Mouse (Mus musculus) megakaryocyte, adult 5-6 weeks (primary cell): ENCODE results near the gene Lpar1. TPM values are rescaled to one million over a fixed set of nuclear protein-coding genes. Genes with fewer than 3 reads are reported as not detected.
A peak's percentile ranks its signal among the peaks of the same experiment; 100 is the strongest.

ENCODE experiments used
- ATAC-seq: 2 replicates; pipeline ENCODE4 v1.8.0; 2016; ENCODE audit warnings: mild to moderate bottlenecking, inconsistent platforms; ENCODE audit not compliant: poor library complexity, severe bottlenecking
- total RNA-seq, 2 experiments: library from RNA; stranded (forward) in 1 of 2; stranded (reverse) in 1 of 2; fragments of 153-499, 151-499 nt in 1 of 2; fragments of 221-1000, 200-1000 nt in 1 of 2; gene quantifications; 2 replicates each; pipeline versions ENCODE4 v1.2.3 to v1.2.4; 2015 to 2017

Lpar1 gene
- total RNA-seq, 2 experiments from 2014 or later = 0.80 TPM; not detected in 1

- no peak for ATAC-seq
Measured at GRCm38 (mm10) chr4:58464390-58465164, 89.1 kb downstream of the Lpar1 start.

GRCm38 (mm10) chr4:58462990-58463389 lies 90.7 kb downstream of the Lpar1 start:
- peak; percentile 94 for ATAC-seq

- ATAC-seq = no peak
Measured at GRCm38 (mm10) chr4:58462586-58462985, 91.1 kb downstream of the Lpar1 start.

- ATAC-seq = no peak
Measured at GRCm38 (mm10) chr4:58453334-58453733, 100.4 kb downstream of the Lpar1 start.

GRCm38 (mm10) chr4:58448825-58449224 lies 104.9 kb downstream of the Lpar1 start:
- ATAC-seq = no peak

- ATAC-seq = no peak
Measured at GRCm38 (mm10) chr4:58447841-58448240, 105.9 kb downstream of the Lpar1 start.

GRCm38 (mm10) chr4:58445846-58446245 lies 107.9 kb downstream of the Lpar1 start:
- ATAC-seq = no peak

GRCm38 (mm10) chr4:58442338-58442737 lies 111.4 kb downstream of the Lpar1 start:
- no peak for ATAC-seq

- ATAC-seq = no peak
Measured at GRCm38 (mm10) chr4:58438654-58439053, 115.0 kb downstream of the Lpar1 start.

- ATAC-seq = no peak
Measured at GRCm38 (mm10) chr4:58437271-58437670, 116.4 kb downstream of the Lpar1 start.

- peak; percentile 49 for ATAC-seq
Measured at GRCm38 (mm10) chr4:58423276-58423930, 130.3 kb downstream of the Lpar1 start.

- no peak for ATAC-seq
Measured at GRCm38 (mm10) chr4:58419225-58419624, 134.5 kb downstream of the Lpar1 start.

GRCm38 (mm10) chr4:58417319-58417718 lies 136.4 kb downstream of the Lpar1 start:
- no peak for ATAC-seq

GRCm38 (mm10) chr4:58415537-58415936 lies 138.2 kb downstream of the Lpar1 start:
- no peak for ATAC-seq

GRCm38 (mm10) chr4:58413188-58414185 lies 140.2 kb downstream of the Lpar1 start:
- no peak for ATAC-seq

GRCm38 (mm10) chr4:58401973-58402501 lies 151.7 kb downstream of the Lpar1 start:
- no peak for ATAC-seq

GRCm38 (mm10) chr4:58400861-58401341 lies 152.8 kb downstream of the Lpar1 start:
- ATAC-seq = no peak
